Mouse (Mus musculus): Measurements from ENCODE around the gene Pde4d. TPM values are rescaled to one million over a fixed set of nuclear protein-coding genes. Genes with fewer than 3 reads are reported as not detected.

Gene Pde4d
- polyA plus RNA-seq, 1 experiment from 2014 or later = 14.8 TPM

GRCm38 (mm10) chr13:109918631-109919030 lies 1468.9 kb downstream of the Pde4d start:
- H3K27ac ChIP-seq (ENCODE audit: low read depth, low read length) = no peak overlapping the region
- WGBS = 65% methylated on average over 8 of the region's 8 CpGs
- ATAC-seq (ENCODE audit: low FRiP score, low TSS enrichment) = no peak

GRCm38 (mm10) chr13:109920256-109920655 lies 1470.5 kb downstream of the Pde4d start:
- Histone ChIP-seq H3K9me3 (ENCODE audit: control insufficient read depth, low read length) (no peaks in the 10 kb centered on the region), H3K27me3 (ENCODE audit: control insufficient read depth, insufficient read depth, low read length) (no peaks in the 10 kb centered on the region), H3K4me3 (ENCODE audit: low read length) (no peak overlapping the region), H3K4me1 (ENCODE audit: control insufficient read depth, insufficient read depth, low read length) (peaks cover 5% of the 10 kb centered on the region; the same call in 1 of the 2 replicates), H3K36me3 (ENCODE audit: control insufficient read depth, insufficient read depth, low read length) (no peaks in the 10 kb centered on the region), H3K9ac (ENCODE audit: low read depth, low read length) (no peak overlapping the region), H3K27ac (ENCODE audit: low read depth, low read length) (no peak overlapping the region), H3K4me2 (replicated peaks; ENCODE audit: low read depth, low read length) (no peak overlapping the region)
- no peak for ATAC-seq (ENCODE audit: low FRiP score, low TSS enrichment)
- 88% methylated on average over 6 of the region's 6 CpGs for WGBS

More at GRCm38 (mm10) chr13:109918631-109919030, 1468.9 kb downstream of the Pde4d start:
- H3K9ac ChIP-seq (ENCODE audit: low read depth, low read length) = no peak overlapping the region
- H3K36me3 ChIP-seq (ENCODE audit: control insufficient read depth, insufficient read depth, low read length) = no peaks in the 10 kb centered on the region
- no peak overlapping the region for H3K4me3 ChIP-seq (ENCODE audit: low read length)
- no peaks in the 10 kb centered on the region for H3K27me3 ChIP-seq (ENCODE audit: control insufficient read depth, insufficient read depth, low read length)
- H3K9me3 ChIP-seq (ENCODE audit: control insufficient read depth, low read length) = no peaks in the 10 kb centered on the region
- no peak overlapping the region for H3K4me2 ChIP-seq (replicated peaks; ENCODE audit: low read depth, low read length)
- peaks cover 9% of the 10 kb centered on the region for H3K4me1 ChIP-seq (ENCODE audit: control insufficient read depth, insufficient read depth, low read length)

- H3K4me2 ChIP-seq (replicated peaks; ENCODE audit: low read depth, low read length) = no peak overlapping the region
Measured at GRCm38 (mm10) chr13:109921336-109922038, 1471.7 kb downstream of the Pde4d start.

GRCm38 (mm10) chr13:109922228-109922627 lies 1472.5 kb downstream of the Pde4d start:
- H3K4me3 ChIP-seq (ENCODE audit: low read length) = no peak overlapping the region
- WGBS = 5% methylated on average over 4 of the region's 4 CpGs
- H3K36me3 ChIP-seq (ENCODE audit: control insufficient read depth, insufficient read depth, low read length) = no peaks in the 10 kb centered on the region
- H3K27ac ChIP-seq (ENCODE audit: low read depth, low read length) = no peak overlapping the region
- peak; percentile 37 for ATAC-seq (ENCODE audit: low FRiP score, low TSS enrichment)
- H3K4me2 ChIP-seq (replicated peaks; ENCODE audit: low read depth, low read length) = no peak overlapping the region
- no peak overlapping the region for H3K9ac ChIP-seq (ENCODE audit: low read depth, low read length)
- no peaks in the 10 kb centered on the region for H3K4me1 ChIP-seq (ENCODE audit: control insufficient read depth, insufficient read depth, low read length)
- no peaks in the 10 kb centered on the region for H3K9me3 ChIP-seq (ENCODE audit: control insufficient read depth, low read length)
- no peaks in the 10 kb centered on the region for H3K27me3 ChIP-seq (ENCODE audit: control insufficient read depth, insufficient read depth, low read length)

More at GRCm38 (mm10) chr13:109921336-109922038, 1471.7 kb downstream of the Pde4d start:
- no peaks in the 10 kb centered on the region for H3K4me1 ChIP-seq (ENCODE audit: control insufficient read depth, insufficient read depth, low read length)
- H3K27me3 ChIP-seq (ENCODE audit: control insufficient read depth, insufficient read depth, low read length) = no peaks in the 10 kb centered on the region
- no peak overlapping the region for H3K27ac ChIP-seq (ENCODE audit: low read depth, low read length)
- H3K4me3 ChIP-seq (ENCODE audit: low read length) = no peak overlapping the region
- H3K36me3 ChIP-seq (ENCODE audit: control insufficient read depth, insufficient read depth, low read length) = no peaks in the 10 kb centered on the region
- ATAC-seq (ENCODE audit: low FRiP score, low TSS enrichment) = no peak
- 88% methylated on average over 17 of the region's 17 CpGs for WGBS
- no peak overlapping the region for H3K9ac ChIP-seq (ENCODE audit: low read depth, low read length)
- no peaks in the 10 kb centered on the region for H3K9me3 ChIP-seq (ENCODE audit: control insufficient read depth, low read length)

- Histone ChIP-seq H3K36me3 (ENCODE audit: control insufficient read depth, insufficient read depth, low read length) (no peaks in the 10 kb centered on the region), H3K9me3 (ENCODE audit: control insufficient read depth, low read length) (no peaks in the 10 kb centered on the region), H3K4me2 (replicated peaks; ENCODE audit: low read depth, low read length) (no peak overlapping the region), H3K27ac (ENCODE audit: low read depth, low read length) (no peak overlapping the region), H3K4me1 (ENCODE audit: control insufficient read depth, insufficient read depth, low read length) (no peaks in the 10 kb centered on the region), H3K27me3 (ENCODE audit: control insufficient read depth, insufficient read depth, low read length) (no peaks in the 10 kb centered on the region), H3K4me3 (ENCODE audit: low read length) (no peak overlapping the region), H3K9ac (ENCODE audit: low read depth, low read length) (no peak overlapping the region)
- peak; percentile 53; the same call in 1 of the 2 replicates for ATAC-seq (ENCODE audit: low FRiP score, low TSS enrichment)
- WGBS = 67% methylated on average over 12 of the region's 12 CpGs
Measured at GRCm38 (mm10) chr13:109922782-109923181, 1473.0 kb downstream of the Pde4d start.

- ATAC-seq (ENCODE audit: low FRiP score, low TSS enrichment) = no peak
- no peaks in the 10 kb centered on the region for H3K4me1 ChIP-seq (ENCODE audit: control insufficient read depth, insufficient read depth, low read length)
- H3K4me2 ChIP-seq (replicated peaks; ENCODE audit: low read depth, low read length) = no peak overlapping the region
- H3K27me3 ChIP-seq (ENCODE audit: control insufficient read depth, insufficient read depth, low read length) = no peaks in the 10 kb centered on the region
- no peak overlapping the region for H3K9ac ChIP-seq (ENCODE audit: low read depth, low read length)
- 89% methylated on average over 15 of the region's 15 CpGs for WGBS
- no peak overlapping the region for H3K4me3 ChIP-seq (ENCODE audit: low read length)
- no peak overlapping the region for H3K27ac ChIP-seq (ENCODE audit: low read depth, low read length)
- H3K36me3 ChIP-seq (ENCODE audit: control insufficient read depth, insufficient read depth, low read length) = no peaks in the 10 kb centered on the region
- H3K9me3 ChIP-seq (ENCODE audit: control insufficient read depth, low read length) = no peaks in the 10 kb centered on the region
Measured at GRCm38 (mm10) chr13:109924771-109925170, 1475.0 kb downstream of the Pde4d start.

GRCm38 (mm10) chr13:109926277-109926920 lies 1476.7 kb downstream of the Pde4d start:
- H3K9me3 ChIP-seq (ENCODE audit: control insufficient read depth, low read length) = no peaks in the 10 kb centered on the region
- H3K36me3 ChIP-seq (ENCODE audit: control insufficient read depth, insufficient read depth, low read length) = no peaks in the 10 kb centered on the region
- H3K27me3 ChIP-seq (ENCODE audit: control insufficient read depth, insufficient read depth, low read length) = no peaks in the 10 kb centered on the region
- peak overlapping the region; percentile 27; the same call in 1 of the 2 replicates for H3K4me2 ChIP-seq (replicated peaks; ENCODE audit: low read depth, low read length)
- no peak overlapping the region for H3K4me3 ChIP-seq (ENCODE audit: low read length)
- WGBS = 42% methylated on average over 15 of the region's 15 CpGs
- no peak overlapping the region for H3K27ac ChIP-seq (ENCODE audit: low read depth, low read length)
- H3K4me1 ChIP-seq (ENCODE audit: control insufficient read depth, insufficient read depth, low read length) = no peaks in the 10 kb centered on the region
- H3K9ac ChIP-seq (ENCODE audit: low read depth, low read length) = no peak overlapping the region
- peak; percentile 70 for ATAC-seq (ENCODE audit: low FRiP score, low TSS enrichment)

GRCm38 (mm10) chr13:109927782-109928181 lies 1478.0 kb downstream of the Pde4d start:
- no peaks in the 10 kb centered on the region for H3K36me3 ChIP-seq (ENCODE audit: control insufficient read depth, insufficient read depth, low read length)
- no peak overlapping the region for H3K9ac ChIP-seq (ENCODE audit: low read depth, low read length)
- no peak overlapping the region for H3K4me2 ChIP-seq (replicated peaks; ENCODE audit: low read depth, low read length)
- H3K27ac ChIP-seq (ENCODE audit: low read depth, low read length) = no peak overlapping the region
- H3K27me3 ChIP-seq (ENCODE audit: control insufficient read depth, insufficient read depth, low read length) = no peaks in the 10 kb centered on the region
- WGBS = 68% methylated on average over 2 of the region's 2 CpGs
- H3K4me3 ChIP-seq (ENCODE audit: low read length) = no peak overlapping the region
- no peak for ATAC-seq (ENCODE audit: low FRiP score, low TSS enrichment)
- no peaks in the 10 kb centered on the region for H3K4me1 ChIP-seq (ENCODE audit: control insufficient read depth, insufficient read depth, low read length)
- no peaks in the 10 kb centered on the region for H3K9me3 ChIP-seq (ENCODE audit: control insufficient read depth, low read length)

GRCm38 (mm10) chr13:109932688-109933087 lies 1482.9 kb downstream of the Pde4d start:
- H3K27me3 ChIP-seq (ENCODE audit: control insufficient read depth, insufficient read depth, low read length) = no peaks in the 10 kb centered on the region
- H3K9ac ChIP-seq (ENCODE audit: low read depth, low read length) = no peak overlapping the region
- H3K27ac ChIP-seq (ENCODE audit: low read depth, low read length) = no peak overlapping the region
- WGBS = 94% methylated on average over 13 of the region's 13 CpGs
- no peak overlapping the region for H3K4me3 ChIP-seq (ENCODE audit: low read length)
- ATAC-seq (ENCODE audit: low FRiP score, low TSS enrichment) = no peak
- no peaks in the 10 kb centered on the region for H3K36me3 ChIP-seq (ENCODE audit: control insufficient read depth, insufficient read depth, low read length)
- H3K4me2 ChIP-seq (replicated peaks; ENCODE audit: low read depth, low read length) = no peak overlapping the region
- H3K4me1 ChIP-seq (ENCODE audit: control insufficient read depth, insufficient read depth, low read length) = no peaks in the 10 kb centered on the region
- H3K9me3 ChIP-seq (ENCODE audit: control insufficient read depth, low read length) = no peaks in the 10 kb centered on the region

Data from kidney, embryonic 14.5 days (tissue).